Mouse (Mus musculus): ENCODE results near the gene Entpd1.

The Entpd1 gene

DNA sequence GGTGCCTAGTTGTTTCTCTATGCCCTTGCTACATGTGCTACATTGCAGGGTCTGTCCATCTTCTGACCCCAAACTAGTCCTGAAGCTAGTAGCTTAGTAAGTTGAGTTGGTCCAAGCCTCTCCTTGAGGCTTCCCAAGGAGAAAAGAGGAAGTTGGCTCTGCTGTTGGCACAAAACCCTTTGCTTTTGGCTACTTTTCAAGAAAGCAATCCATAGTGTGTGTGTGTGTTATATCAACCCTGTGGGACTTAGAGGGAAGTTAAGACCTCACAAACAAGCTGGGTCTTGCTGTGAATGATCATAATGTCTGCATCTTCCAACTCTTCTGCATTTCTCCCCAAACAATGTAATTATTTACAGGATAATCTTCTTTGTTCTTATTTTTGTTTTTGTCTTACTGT is 16.8 kb downstream of the Entpd1 start:
- DNase-seq (ENCODE audit: low spot score in 2 of 2): no peak

DNA sequence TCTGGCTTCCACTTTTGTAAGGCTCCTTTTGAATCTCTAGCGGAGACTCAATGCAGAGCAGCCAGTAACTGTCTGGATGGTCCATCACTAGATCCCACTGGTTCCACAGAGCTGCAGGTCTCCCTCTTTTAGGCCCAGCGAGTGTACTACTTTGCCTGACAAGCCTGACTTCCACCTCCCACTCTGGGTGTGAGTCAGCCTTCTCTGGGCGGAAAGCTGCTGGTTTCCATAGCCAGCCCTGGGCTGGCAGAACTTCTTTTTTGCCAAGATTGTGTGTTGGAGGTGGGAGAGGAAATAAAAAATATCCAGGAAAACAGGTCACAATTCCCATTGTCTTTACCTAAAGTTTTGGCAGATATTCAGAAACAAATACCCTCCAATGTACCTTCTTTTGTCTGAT is 17.9 kb downstream of the Entpd1 start:
- DNase-seq (ENCODE audit: low spot score in 2 of 2): no peak

DNA sequence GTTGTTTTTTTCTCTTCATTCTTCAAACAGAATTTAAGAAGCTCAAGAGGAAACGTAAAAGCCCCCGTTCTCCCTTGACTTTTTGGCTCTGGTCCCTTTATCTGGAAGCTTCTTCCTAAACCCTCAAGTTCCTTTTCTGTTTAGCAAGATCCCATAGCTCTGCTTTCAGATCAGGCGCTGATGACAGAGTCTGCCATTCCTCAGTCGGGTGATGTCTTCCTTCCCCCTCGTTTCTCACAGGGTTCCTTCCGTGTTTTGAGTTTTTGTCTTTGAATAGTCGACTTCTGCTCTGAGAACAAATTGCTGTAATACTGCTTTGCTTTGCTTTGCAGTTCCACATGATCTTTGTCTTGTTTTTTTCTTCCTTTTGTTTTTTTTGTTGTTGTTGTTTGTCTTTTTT is 18.4 kb downstream of the Entpd1 start:
- no peak for DNase-seq (ENCODE audit: low spot score in 2 of 2)

DNA sequence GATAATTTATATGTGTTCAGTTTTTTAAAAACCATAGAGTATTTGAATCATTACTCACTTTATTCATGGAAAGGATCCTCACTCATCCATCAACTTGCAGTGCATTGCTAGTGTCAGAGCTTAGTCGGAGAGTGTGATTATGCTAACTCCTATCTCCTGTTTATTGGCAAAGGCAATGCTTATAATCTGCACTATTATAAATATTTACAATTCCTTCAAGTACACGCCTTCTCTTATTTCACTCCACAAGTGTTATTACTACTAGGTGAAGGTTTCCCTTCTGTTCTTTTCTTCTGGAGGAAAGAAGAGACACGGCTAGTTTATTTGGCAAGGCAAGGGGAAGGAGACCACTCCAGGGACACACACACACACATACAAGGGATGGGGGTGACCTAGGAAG is 20.0 kb downstream of the Entpd1 start:
- DNase-seq (ENCODE audit: low spot score in 2 of 2): no peak

DNA sequence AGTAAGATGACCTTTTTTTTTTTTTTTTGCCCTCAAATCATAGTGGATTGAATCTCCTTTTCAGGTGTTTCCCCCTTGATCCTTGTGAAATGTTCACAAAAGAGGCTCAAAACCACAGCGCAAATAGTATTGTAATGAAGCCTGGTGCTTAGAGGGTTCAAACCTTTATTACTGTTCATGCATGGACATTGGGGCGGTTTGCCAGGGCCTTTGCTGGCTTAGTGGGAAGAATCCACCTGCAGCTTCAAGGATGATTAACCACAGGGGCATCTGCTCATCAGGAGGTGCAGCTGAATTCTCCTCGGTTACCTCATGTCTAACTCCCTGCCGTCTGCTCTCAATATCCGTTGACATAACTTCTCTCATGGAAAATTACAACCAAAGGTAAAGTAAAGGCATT is 20.5 kb downstream of the Entpd1 start:
- no peak for DNase-seq (ENCODE audit: low spot score in 2 of 2)

DNA sequence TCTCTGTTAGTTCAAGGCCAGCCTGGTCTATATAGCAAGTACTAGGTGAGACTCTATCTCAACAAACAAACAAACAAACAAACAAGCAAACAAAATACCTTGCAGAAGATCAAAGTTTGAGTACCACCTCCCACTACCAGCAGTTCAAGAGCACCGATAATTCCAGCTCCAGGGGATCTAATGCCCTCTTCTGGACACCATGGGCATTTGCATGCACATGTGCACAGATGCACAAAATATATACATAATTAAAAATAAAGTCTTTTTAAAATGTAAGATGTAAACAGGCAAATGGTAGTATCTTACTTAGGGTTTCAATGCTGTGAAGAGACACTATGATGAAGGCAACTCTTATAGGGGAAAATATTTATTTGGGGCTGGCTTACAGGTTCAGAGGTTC is 21.0 kb downstream of the Entpd1 start:
- no peak for DNase-seq (ENCODE audit: low spot score in 2 of 2)

DNA sequence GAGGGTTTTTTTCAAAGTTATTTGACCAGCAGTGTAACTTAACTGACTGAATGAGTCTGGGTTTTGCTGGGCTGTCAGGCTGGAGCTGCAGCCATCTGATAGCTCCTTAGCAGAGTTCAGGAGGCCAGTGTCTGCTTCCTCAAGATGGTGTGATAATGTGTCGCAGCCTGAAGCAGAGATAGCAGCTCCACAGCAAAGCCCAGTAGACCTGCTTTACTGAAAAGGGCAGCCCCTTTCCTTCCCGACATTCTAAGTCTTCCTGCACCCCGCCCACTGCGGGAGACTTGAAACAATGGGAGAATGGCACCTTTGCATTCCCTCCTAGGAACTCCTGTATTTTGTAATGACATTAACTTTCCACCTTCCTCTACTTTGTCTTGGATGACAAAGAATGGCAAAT is 24.9 kb downstream of the Entpd1 start:
- no peak for DNase-seq (ENCODE audit: low spot score in 2 of 2)

DNA sequence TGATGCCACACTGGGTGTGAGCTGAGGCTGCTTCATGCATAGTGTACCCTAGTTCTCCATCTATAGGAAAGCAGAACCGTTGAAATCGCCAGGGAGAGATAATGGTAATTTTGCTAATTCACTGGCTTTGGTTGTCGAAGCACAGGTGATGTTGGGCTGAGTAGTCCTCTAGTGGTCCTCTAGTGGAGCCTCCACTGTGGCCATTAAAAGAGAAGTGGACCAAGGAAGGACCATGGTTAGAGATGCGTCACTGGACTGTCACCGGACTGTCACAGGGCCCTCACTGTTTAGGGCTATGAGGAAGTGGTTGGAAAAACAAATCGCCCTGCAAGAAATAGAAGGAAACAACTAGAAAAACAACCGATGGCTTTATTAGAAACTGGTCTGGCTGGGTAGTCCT is 25.4 kb downstream of the Entpd1 start:
- no peak for DNase-seq (ENCODE audit: low spot score in 2 of 2)

DNA sequence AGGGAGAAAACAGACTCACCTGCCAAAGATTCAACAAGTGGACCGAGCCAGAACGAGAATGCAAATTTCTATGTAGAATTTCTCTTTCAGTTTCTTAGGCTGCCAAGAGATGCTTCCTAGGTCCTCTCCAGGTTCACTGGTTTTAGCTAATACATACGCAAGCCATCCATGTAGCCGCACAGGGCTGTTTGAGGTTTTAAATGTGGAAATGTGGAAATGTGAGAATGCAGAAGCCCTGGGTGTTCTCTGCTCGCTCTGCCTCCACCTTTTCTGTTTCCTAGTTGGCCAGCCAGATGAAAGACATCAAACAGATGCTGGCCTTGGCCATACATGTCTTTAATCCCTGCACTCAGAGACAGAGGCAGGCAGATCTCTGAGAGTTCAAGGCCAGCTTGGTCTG is 26.4 kb downstream of the Entpd1 start:
- DNase-seq (ENCODE audit: low spot score in 2 of 2): no peak

DNA sequence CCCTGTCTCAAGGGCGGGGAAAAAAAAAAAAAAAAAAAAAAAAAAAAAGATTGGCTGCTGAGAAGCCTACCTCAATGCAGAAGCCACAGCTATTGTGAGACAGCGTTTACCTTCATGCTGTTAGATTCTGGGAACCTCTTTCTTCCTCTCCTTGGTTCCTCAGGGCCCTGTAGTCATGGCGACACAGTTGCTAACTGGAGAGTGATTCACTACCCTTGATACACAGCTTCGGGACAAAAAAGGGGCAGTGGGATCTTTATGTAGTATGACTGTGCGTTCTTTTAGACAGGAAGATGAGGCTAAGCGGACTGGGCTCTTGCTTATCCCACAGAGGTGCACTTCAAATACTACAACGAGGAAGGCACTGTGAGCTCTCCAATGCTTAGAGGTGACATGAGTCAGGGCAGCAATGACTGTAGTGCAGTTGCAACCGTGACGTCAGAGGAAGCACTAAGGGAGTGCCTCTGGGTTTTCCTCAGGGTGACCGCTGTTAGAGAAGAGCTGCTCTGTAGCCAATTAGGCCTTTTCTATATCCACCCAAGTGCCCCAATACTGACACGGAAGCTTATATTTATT is 27.7 kb downstream of the Entpd1 start:
- no peak for DNase-seq (ENCODE audit: low spot score in 2 of 2)

DNA sequence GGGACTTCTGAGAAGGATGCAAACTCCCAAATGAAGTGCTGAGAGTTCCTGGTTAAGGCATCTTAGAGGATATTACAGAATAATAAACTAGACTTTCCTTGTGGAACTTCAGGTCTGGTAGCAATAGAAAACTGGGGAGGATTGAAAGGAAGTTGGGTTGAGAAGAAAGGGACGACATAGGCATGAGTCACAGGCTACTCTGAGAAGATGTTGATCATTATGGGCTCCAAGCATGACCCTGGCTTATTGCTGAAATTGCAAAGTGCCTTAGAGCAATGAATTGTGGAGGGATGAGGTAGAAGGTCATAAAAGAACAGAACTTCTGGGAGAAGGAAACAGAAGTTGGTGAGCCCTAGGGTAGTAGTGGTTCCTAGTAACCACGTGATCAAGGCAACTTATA is 28.6 kb downstream of the Entpd1 start:
- no peak for DNase-seq (ENCODE audit: low spot score in 2 of 2)

DNA sequence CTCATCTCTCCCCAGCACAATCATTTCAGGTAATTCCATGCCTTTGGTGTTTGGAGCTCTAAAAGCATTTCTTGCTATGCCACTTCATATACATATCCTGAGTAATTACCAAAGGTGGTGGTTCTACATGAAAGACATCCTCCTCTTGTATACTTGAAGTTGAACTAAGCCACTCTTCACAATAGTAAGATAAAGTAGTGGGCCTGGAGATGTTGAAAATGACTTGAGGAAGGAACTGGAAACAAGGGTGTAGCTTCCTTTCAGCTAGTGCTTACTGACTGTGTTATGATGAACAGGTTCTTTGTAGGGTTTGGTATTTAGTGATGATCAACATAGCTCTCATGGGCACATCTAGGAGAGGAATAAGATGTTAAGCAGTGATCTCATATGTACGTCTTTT is 31.7 kb downstream of the Entpd1 start:
- no peak for DNase-seq (ENCODE audit: low spot score in 2 of 2)

DNA sequence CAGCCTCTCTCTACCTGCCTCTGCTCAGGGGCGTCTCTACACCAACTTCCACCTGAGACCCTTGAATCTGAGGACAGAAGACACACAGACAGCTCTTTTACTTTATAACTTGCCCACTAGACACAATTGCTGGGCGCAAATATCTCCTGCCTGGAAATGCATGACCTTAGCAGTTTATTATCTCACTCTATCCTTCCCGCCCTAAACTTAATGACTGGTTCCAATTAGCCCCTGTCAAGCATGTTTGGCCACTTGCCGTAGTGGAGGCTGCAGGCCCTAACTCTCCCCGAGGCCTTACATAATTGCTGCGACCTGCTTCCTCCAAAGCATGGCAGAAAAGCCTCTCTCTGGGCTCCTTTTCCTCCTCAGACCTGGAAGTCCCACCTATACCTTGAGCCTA is 34.2 kb downstream of the Entpd1 start:
- DNase-seq (ENCODE audit: low spot score in 2 of 2): no peak

DNA sequence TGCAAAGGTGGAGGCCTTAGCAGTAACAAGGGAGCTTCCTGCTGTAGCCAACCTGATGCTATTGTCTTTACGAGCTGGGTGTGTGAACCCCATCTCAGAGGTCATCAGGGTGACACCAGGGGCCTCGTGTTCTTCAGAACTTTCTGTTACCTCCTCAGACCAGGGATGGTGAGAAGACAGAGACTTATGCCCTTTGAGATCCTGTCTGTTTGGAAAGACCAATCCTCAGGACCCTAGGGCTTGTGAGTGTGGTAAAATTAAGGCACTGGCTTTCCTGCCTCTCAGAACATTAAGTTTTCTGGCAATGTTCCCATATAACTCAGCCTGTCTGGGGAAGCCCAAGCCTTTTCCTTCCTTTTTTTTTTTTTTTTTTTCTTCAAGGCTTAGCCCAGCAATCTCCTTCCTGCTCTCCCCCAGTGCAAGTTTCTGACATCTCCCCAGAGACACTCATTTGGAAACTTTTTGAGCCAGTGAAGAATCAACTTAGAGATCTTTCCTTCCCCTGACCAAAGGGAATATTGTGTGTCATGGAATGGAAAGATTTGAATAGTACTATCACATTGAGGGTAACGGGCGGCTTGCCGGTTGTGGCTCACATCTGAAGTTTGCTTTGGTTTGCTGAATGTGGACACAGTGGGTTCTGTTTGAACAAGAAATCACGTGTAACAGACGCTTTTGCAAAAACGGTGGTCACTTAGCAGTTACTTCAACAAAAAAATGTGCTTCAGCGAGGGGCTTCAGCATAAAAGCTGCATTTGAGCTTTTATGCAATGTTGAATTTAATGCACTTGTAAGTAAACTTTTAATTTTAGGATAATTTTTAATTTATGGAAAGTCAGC is 35.4 kb downstream of the Entpd1 start:
- DNase-seq (ENCODE audit: low spot score in 2 of 2): no peak

DNA sequence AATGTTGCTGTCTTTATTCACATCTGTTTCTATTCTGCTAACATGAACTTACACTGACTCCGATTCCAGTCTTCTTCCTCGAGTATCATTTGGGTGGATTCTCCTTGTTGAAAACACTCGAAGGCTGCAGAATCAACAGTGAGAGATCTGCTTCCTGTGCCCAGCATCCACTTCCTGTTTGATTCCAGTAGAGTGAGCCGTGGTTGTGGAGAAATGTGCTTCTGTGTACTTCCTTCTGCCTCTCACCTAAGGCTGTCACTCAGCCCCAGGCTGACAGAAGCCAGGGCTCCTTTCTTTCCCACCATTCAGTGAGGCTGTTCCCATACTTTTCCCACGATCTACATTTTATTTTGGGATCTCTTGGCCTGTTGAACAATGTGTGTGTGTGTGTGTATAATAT is 37.9 kb downstream of the Entpd1 start:
- DNase-seq (ENCODE audit: low spot score in 2 of 2): no peak

DNA sequence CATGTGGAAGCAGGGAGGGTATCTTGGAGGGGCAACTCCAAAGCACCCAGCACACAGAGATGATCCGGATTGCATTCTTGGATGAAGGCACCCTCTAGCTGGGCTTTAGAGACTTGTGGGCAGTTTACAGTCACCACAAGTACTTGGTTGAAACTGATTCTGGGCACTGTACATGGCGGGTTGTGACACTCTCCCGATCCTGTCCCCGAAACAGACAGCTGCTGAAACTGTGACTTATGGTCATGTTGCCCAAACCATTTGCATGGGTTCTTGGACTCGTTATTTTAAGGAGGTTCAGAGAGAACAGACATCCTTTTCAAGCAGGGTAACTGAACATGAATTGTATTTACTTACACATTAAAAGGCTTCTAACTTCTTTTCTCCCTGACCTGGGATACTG is 44.0 kb downstream of the Entpd1 start:
- DNase-seq (ENCODE audit: low spot score in 2 of 2): no peak

DNA sequence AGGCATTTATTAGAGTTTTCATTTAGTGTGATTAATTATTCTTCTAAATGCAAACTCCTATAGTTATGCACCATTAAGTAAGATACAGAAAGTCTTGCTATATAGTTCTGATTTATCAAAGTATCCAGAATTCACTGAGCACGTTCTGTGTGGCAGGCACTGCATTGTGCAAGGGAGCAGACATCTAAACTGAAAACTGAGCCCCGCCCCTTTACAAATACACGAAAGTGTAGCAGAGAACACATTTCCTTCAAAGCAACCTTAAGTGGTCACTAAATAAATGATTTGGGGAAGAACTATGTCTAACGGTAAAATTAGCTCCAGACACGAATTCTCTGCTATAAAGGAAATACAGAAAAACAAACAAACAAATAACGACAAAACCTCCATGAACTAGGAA is 46.1 kb downstream of the Entpd1 start:
- DNase-seq (ENCODE audit: low spot score in 2 of 2): no peak

DNA sequence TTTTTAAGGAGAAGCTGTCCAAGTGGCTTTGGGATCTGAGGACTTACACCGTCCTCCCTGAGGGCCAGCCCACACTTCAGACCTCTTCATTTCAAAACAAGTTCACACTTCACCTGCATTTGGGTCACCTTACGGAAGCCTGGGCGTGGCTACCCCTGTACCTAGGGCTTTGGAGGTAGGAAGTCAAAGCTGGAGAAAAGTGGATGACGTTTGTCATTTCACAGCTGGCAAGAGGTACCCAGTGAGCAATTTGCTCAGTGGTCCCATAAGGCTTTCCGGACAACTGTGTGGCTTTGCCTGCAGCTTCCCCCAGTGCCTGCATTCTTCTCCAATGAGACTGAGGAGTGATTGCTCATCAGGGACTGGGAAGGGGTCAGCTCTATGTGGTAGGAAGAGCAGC is 46.8 kb downstream of the Entpd1 start:
- DNase-seq (ENCODE audit: low spot score in 2 of 2): no peak

DNA sequence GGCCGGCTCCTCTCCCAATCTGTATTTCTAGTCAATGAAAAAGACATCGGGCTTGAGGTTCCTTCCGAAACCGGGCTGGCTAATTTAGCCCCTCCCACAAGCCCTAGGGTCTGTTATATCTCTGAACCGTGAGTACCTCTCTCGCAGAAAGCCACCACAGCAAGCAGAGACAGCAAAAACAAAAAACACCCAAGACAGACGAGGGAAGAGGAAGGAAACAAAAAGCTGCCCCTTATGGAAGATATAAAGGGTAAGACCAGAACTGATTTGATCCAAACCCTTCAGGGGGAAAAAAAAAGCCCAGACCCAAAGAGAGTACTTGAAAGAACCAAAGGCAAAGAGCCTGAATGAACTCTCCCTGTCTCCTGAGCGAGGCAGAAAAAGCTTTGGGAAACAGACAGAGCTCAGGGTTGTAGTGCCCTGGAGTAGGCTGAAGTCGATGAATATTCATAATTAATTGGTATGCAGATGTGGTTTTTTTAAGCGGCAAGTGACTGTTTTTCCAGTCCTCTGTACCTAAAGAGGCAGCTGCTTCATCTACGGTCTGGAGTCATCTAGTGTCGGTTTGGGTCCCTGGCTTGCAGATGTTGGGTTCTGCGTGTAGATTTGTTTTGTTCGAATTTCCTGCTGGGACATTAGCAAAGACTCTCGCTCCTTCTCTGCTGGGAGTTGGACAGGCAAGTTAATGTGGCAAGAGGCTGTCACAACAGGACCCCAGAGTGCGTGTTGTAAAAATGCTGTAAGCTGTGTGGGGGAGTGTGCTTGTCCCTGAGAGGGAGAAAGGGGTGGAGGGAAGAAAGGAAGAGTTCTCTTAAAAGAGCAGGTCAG is 47.7 kb downstream of the Entpd1 start:
- DNase-seq (ENCODE audit: low spot score in 2 of 2): no peak

DNA sequence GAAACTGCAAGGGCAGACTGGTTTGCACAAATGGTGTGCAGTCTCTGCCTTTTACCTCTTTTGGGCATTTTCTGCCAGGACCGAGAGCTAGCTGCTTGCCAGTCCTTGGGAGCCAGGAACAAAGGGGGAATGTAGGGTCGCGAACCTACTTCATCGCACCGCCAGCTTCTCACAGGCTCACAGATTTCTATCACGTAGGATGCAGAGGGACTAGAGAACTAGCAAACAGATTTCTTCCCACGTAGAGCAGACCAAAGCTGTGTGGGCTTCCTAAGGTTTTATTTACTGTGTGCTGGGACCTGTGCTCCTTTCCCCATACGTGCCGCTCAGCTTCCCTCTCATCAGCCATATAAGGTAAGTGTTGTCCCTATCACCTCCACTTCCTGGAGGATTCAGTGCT is 48.3 kb downstream of the Entpd1 start:
- no peak for DNase-seq (ENCODE audit: low spot score in 2 of 2)

DNA sequence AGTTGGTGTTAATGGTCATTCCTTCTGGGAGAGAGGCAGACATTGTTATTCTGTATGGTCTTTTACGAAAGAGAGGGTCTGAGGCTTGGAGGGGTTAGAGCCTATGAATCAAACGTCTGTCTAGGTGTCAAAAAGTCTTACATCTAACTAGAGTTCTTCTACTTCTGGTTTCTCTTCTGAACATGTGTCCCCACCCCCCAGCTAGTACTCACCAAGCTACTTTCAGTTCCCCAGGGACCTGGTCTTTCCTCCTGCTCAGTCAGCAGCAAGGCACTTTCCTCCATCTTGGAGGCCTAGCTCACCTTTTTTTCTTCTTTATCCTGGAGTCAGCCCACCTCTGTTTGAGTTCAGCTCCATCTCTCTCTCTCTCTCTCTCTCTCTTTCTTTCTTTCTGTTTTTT is 48.9 kb downstream of the Entpd1 start:
- no peak for DNase-seq (ENCODE audit: low spot score in 2 of 2)

DNA sequence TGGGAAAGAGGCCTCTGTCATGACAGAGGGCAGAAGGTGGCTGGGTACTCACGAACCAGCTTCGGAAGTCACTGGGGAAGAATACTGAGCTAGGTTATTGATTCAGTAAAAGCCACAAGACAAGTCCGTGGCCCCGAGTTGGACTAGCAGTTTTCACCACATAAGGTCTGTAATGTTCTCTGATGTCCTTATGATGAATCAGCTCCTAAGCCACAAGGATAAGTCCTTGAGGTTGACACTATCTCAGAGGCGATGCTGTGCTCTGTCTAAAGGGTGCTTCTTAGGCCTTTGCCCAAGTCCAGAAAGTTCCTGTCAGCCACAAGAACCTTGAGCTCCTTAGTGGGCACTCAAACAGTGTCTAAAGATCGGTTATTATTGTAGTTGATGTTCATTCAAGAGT is 49.7 kb downstream of the Entpd1 start:
- no peak for DNase-seq (ENCODE audit: low spot score in 2 of 2)

DNA sequence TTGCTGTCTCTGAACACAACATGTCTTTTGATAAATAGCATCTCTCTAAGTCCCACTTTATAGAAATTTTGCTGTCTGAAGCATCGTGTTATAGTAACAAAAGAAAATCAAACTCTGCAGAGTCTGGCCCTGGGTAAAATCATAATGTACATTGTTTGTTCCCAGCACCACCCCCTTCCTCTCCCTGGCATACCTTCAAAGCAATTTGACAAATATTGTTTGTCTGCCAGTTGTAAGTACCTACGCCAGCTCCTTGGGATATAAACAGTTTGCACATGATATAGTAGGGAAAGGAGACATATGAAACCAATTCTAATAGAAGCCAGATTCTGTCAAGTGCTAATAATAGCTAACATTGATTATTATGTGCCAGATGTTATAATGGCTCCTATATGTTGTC is 50.6 kb downstream of the Entpd1 start:
- no peak for DNase-seq (ENCODE audit: low spot score in 2 of 2)

Measured in cerebellum, postnatal 4 days (tissue).